Mouse (Mus musculus) forebrain, embryonic 10.5 days (tissue): ENCODE data around the gene Ppp2ca. TPM values are rescaled to one million over a fixed set of nuclear protein-coding genes. Genes with fewer than 3 reads are reported as not detected.
"Not testable (repeated sequence)": the region's sequence is repeated elsewhere in the genome, so short reads cannot be mapped to it uniquely, and the experiment has no call there.

Experiments used
- DNase-seq: peaks from one replicate; pipeline ENCODE4 v3.0.0-alpha.2; 2017; ENCODE audit warnings: low spot score; ENCODE audit errors: extremely low spot score
- H3K27ac ChIP-seq: fragments of 300-500 bp; sonication (generic); 2 replicates; pipeline ENCODE4 v1.5.1; 2016; ENCODE audit warnings: mild to moderate bottlenecking
- H3K27me3 ChIP-seq: fragments of 300-500 bp; sonication (generic); 2 replicates; pipeline ENCODE4 v1.6.1; 2016; ENCODE audit warnings: mild to moderate bottlenecking; ENCODE audit not compliant: poor library complexity, severe bottlenecking
- H3K36me3 ChIP-seq: fragments of 300-500 bp; sonication (generic); replicated peaks from 2 replicates; pipeline ENCODE4 v1.6.1; 2016; ENCODE audit warnings: mild to moderate bottlenecking, moderate library complexity
- H3K4me1 ChIP-seq: fragments of 300-500 bp; sonication (generic); 2 replicates; pipeline ENCODE4 v1.6.1; 2016
- H3K4me3 ChIP-seq: fragments of 300-500 bp; sonication (generic); 2 replicates; pipeline ENCODE4 v1.5.1; 2016; ENCODE audit warnings: mild to moderate bottlenecking, moderate library complexity
- H3K9me3 ChIP-seq: fragments of 300-500 bp; sonication (generic); 2 replicates; pipeline ENCODE4 v1.6.1; 2016; ENCODE audit warnings: mild to moderate bottlenecking, moderate library complexity
- WGBS: fragments of 180-500 bp; shearing (Covaris S2); methylation state at CpG from one replicate; pipeline ENCODE4 v1.1.7; 2016; 5-methylcytosine and 5-hydroxymethylcytosine counted together
- polyA plus RNA-seq: library from polyadenylated mRNA; unstranded; fragments of >200 nt; fragmentation: Nextera tagmentation; extraction: Ambion mirVana; gene quantifications from 2 replicates; pipeline ENCODE4 v1.2.1, GENCODE M21; 2016

The Ppp2ca gene
- polyA plus RNA-seq, 1 experiment from 2014 or later = 86.5 TPM

- no peak overlapping the region for H3K4me3 ChIP-seq
- H3K36me3 ChIP-seq = peaks cover 87% of the 10 kb centered on the region
- no peaks in the 10 kb centered on the region for H3K4me1 ChIP-seq
- no peaks in the 10 kb centered on the region for H3K27me3 ChIP-seq
- H3K27ac ChIP-seq = no peak overlapping the region
- H3K9me3 ChIP-seq = peaks cover 6% of the 10 kb centered on the region
- no peak for DNase-seq
- 90% methylated on average over 4 of the region's 4 CpGs for WGBS
Measured at GRCm38 (mm10) chr11:52124468-52124867, 26.0 kb downstream of the Ppp2ca start.

DNA sequence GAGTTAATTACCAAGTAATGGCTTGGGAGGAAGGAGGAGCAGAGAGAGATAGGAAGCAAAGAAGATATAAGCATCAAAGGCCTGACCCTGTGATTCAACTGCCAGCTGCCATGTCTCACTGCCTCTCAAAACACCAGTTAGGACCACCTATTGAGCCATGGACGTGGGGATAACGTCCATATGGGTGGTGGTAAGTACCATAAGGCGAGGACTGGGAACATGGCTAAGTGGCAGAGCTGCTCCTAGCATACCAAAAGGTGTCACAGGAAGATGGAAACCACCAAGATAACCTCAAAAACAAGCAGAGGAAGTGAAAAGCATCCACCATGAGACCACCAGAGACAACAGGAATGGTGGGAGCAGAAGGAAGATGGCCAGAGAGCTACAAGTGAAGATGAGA lies 28.7 kb downstream of the Ppp2ca start:
- Histone ChIP-seq H3K36me3 (peaks cover 60% of the 10 kb centered on the region), H3K27me3 (no peaks in the 10 kb centered on the region), H3K9me3 (no peaks in the 10 kb centered on the region), H3K4me3 (no peak overlapping the region), H3K4me1 (no peaks in the 10 kb centered on the region), H3K27ac (no peak overlapping the region)
- WGBS = 75% methylated on average over 3 of the region's 3 CpGs
- DNase-seq = no peak

- Histone ChIP-seq H3K27me3 (no peaks in the 10 kb centered on the region), H3K9me3 (no peaks in the 10 kb centered on the region), H3K27ac (no peak overlapping the region), H3K4me1 (no peaks in the 10 kb centered on the region), H3K4me3 (no peak overlapping the region), H3K36me3 (peaks cover 54% of the 10 kb centered on the region)
- 77% methylated on average over 5 of the region's 5 CpGs for WGBS
- DNase-seq = no peak
Measured at GRCm38 (mm10) chr11:52127760-52128159, 29.3 kb downstream of the Ppp2ca start.

DNA sequence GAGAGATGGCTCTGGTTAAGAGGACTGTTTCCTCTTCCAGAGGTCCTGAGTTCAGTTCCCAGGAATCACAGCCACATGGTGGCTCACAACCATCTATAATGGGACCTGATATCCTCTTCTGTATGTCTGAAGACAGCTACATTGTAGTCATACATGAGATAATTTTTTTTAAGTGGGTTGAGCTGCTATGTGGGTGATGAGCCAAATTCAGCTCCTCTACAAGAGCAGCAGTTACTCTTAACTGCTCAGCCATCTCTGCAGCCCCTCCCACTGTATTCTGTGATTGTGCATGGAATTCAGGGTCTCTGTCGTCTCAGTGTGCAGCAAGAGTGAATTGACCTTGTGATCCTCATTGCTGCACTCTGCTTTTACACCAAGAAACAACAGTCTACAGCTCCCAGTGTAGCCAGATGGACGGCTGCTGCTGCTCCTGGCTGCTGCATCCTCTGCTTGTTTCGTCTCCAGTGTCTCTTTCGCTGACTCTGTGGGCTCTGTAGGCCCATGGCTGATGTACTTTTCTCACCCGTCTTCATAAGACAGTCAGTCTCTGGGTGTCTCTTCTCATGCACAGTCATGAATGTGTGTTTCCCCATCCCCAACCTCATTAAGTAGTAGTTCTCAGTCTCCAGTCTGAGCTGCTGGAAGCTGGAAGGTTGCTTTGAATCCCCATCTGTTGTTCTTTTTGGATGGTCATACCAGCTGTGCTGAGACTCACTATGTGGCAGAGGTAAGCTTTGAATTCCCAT lies 30.0 kb downstream of the Ppp2ca start:
- Histone ChIP-seq H3K4me3 (no peak overlapping the region), H3K4me1 (no peaks in the 10 kb centered on the region), H3K9me3 (no peaks in the 10 kb centered on the region), H3K27ac (no peak overlapping the region), H3K27me3 (no peaks in the 10 kb centered on the region), H3K36me3 (peaks cover 46% of the 10 kb centered on the region)
- WGBS = 77% methylated on average over 5 of the region's 5 CpGs
- no peak for DNase-seq

DNA sequence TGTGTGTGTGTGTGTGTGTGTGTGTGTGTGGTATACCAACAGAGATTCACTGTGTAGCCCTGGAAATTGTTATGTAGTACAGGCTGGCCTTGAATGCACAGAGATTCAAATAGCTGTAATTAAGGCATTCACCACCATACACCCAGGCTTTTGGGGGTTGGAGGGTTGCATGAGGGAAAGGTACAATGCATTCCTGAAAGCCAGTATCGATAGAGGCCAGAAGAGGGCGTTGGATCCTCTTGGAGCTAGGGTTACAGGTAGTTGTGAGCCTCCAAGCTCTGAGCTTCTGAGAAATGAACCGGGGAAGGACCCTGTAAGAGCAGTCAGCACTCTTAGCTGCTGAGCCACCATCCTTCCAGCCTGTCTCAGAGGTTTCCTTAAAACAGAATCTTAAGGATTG lies 30.7 kb downstream of the Ppp2ca start:
- DNase-seq = no peak
- no peaks in the 10 kb centered on the region for H3K27me3 ChIP-seq
- no peak overlapping the region for H3K4me3 ChIP-seq
- H3K27ac ChIP-seq = no peak overlapping the region
- no peaks in the 10 kb centered on the region for H3K4me1 ChIP-seq
- peaks cover 40% of the 10 kb centered on the region for H3K36me3 ChIP-seq
- 38% methylated on average over 3 of the region's 3 CpGs for WGBS
- H3K9me3 ChIP-seq = peaks cover 2% of the 10 kb centered on the region; the same call in 1 of the 2 replicates

GRCm38 (mm10) chr11:52129621-52130450 lies 31.4 kb downstream of the Ppp2ca start:
- Histone ChIP-seq H3K27ac (0 out of 2 replicates have a peak overlapping the region, but pooled peaks have one; percentile 4), H3K36me3 (peaks cover 33% of the 10 kb centered on the region), H3K4me3 (no peak overlapping the region), H3K9me3 (peaks cover 5% of the 10 kb centered on the region; the same call in 1 of the 2 replicates), H3K4me1 (no peaks in the 10 kb centered on the region), H3K27me3 (no peaks in the 10 kb centered on the region)
- WGBS = 86% methylated on average over 10 of the region's 10 CpGs
- DNase-seq = no peak

- no peak for DNase-seq
- 84% methylated on average over 7 of the region's 7 CpGs for WGBS
- Histone ChIP-seq H3K9me3 (peaks cover 12% of the 10 kb centered on the region), H3K27me3 (no peaks in the 10 kb centered on the region), H3K36me3 (peaks cover 26% of the 10 kb centered on the region), H3K4me1 (no peaks in the 10 kb centered on the region), H3K4me3 (no peak overlapping the region), H3K27ac (no peak overlapping the region)
Measured at GRCm38 (mm10) chr11:52130451-52131068, 32.1 kb downstream of the Ppp2ca start.

GRCm38 (mm10) chr11:52143675-52144074 lies 45.2 kb downstream of the Ppp2ca start:
- not testable (repeated sequence) for DNase-seq, H3K9me3 ChIP-seq, H3K27me3 ChIP-seq, H3K4me1 ChIP-seq, H3K4me3 ChIP-seq, H3K27ac ChIP-seq, H3K36me3 ChIP-seq
- WGBS = 47% methylated on average over 4 of the region's 4 CpGs

DNA sequence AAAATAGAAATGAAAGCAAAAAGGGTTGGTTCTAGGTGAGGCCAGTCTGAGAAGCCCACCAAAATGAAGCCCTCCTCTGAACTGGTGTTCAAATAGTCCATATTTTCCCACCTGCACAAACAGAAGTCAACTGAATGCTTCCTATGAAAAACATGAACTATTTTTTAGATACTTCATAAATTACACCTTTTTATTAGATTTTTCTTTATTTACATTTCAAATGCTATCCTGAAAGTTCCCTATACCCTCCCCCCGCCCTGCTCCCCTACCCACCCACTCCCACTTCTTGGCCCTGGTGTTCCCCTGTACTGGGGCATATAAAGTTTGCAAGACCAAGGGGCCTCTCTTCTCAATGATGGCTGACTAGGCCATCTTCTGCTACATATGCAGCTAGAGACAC lies 46.9 kb downstream of the Ppp2ca start, which contains the start of gene Olfr1373:
Gene Olfr1373, minus strand, starts transcription at position 101 of the 400 bp plus-strand sequence.
- H3K27ac ChIP-seq, H3K4me1 ChIP-seq, H3K36me3 ChIP-seq, H3K4me3 ChIP-seq, DNase-seq, H3K9me3 ChIP-seq, H3K27me3 ChIP-seq: not testable (repeated sequence)
- 84% methylated on average over 1 of the region's 1 CpGs for WGBS

GRCm38 (mm10) chr11:52163926-52164325 lies 65.4 kb downstream of the Ppp2ca start:
- H3K4me1 ChIP-seq = peaks cover 14% of the 10 kb centered on the region
- DNase-seq = no peak
- H3K9me3 ChIP-seq = no peaks in the 10 kb centered on the region
- H3K36me3 ChIP-seq = no peaks in the 10 kb centered on the region
- no peak overlapping the region; the same call in 1 of the 2 replicates for H3K4me3 ChIP-seq
- H3K27me3 ChIP-seq = peaks cover 48% of the 10 kb centered on the region
- 36% methylated on average over 10 of the region's 10 CpGs for WGBS
- no peak overlapping the region for H3K27ac ChIP-seq

DNA sequence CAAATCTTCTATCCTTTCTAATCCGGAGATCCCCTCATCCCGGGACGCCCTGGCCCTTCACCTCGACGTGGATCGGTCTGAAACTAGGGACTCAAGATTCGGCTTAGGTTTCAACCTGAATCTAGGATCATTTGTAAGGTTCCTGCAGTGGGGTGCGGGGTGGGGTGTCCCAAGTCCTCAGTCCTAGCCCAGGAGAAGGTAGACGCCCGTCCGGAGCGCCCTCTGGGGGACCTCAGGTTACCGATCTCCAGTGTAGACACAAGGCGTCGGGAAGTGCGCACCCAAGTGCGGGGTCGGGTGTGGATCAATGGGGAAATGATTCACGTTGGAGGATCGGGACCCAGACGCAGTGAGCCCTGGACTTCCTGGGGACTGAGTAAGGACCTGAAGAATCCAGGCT lies 68.6 kb downstream of the Ppp2ca start:
- Histone ChIP-seq H3K9me3 (no peaks in the 10 kb centered on the region), H3K4me3 (peak overlapping the region; percentile 57; the same call in 1 of the 2 replicates), H3K27ac (no peak overlapping the region), H3K4me1 (peaks cover 14% of the 10 kb centered on the region), H3K36me3 (no peaks in the 10 kb centered on the region), H3K27me3 (peaks cover 70% of the 10 kb centered on the region)
- DNase-seq = peak; percentile 35
- 2% methylated on average over 21 of the region's 21 CpGs for WGBS

DNA sequence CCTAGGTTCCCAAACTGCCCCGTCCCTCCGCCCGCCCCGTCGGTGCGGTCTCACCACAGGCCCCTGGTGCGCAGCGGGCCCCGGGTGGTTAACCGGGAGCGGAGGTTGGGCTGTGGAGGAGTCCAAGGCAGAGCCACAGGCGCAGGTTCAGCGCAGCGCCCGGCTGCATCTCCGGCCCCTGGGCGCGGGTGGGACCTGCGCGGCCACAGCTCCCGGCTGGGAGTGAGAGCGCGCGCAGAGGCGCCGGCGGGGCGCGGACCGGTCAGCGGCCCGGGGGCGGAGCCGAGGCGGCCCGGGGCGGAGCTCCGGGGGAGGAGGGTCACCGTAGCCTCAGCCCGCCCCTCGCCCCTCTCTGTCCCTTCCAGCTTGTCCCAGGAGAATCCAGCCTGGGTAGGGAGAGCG lies 69.4 kb downstream of the Ppp2ca start:
- not testable (repeated sequence) for H3K9me3 ChIP-seq, H3K27ac ChIP-seq, H3K36me3 ChIP-seq
- peak; percentile 33 for DNase-seq
- Histone ChIP-seq H3K27me3 (peaks cover 70% of the 10 kb centered on the region), H3K4me1 (peaks cover 14% of the 10 kb centered on the region), H3K4me3 (peak overlapping the region; percentile 57)
- under 1% methylated on average over 42 of the region's 42 CpGs for WGBS
